Mouse (Mus musculus) midbrain, embryonic 16.5 days (tissue): ENCODE data around the gene S100a10. TPM values are rescaled to one million over a fixed set of nuclear protein-coding genes. Genes with fewer than 3 reads are reported as not detected.

ENCODE experiments used
- ATAC-seq: fragments of 200-750 bp; cut with Nextera tagmentation; 2 replicates; pipeline ENCODE4 v1.8.0; 2017; ENCODE audit warnings: moderate TSS enrichment
- H3K27ac ChIP-seq: fragments of 300-500 bp; sonication (generic); 2 replicates; pipeline ENCODE4 v1.5.1; 2014; ENCODE audit warnings: mild to moderate bottlenecking, low read length, mixed read lengths
- H3K27me3 ChIP-seq: fragments of 300-500 bp; sonication (generic); 2 replicates; pipeline ENCODE4 v1.6.1; 2014; ENCODE audit warnings: low read depth, low read length, mixed read lengths; ENCODE audit not compliant: control insufficient read depth, insufficient read depth
- H3K36me3 ChIP-seq: fragments of 300-500 bp; sonication (generic); 2 replicates; pipeline ENCODE4 v1.6.1; 2014; ENCODE audit warnings: mild to moderate bottlenecking, low read length, moderate library complexity, mixed read lengths; ENCODE audit not compliant: control insufficient read depth, insufficient read depth
- H3K4me1 ChIP-seq: fragments of 300-500 bp; sonication (generic); 2 replicates; pipeline ENCODE4 v1.6.1; 2014; ENCODE audit warnings: mild to moderate bottlenecking, low read length, mixed read lengths; ENCODE audit not compliant: control insufficient read depth, insufficient read depth
- H3K4me2 ChIP-seq: fragments of 300-500 bp; sonication (generic); 2 replicates; pipeline ENCODE4 v1.6.1; 2014; ENCODE audit warnings: mild to moderate bottlenecking, low read length, mixed read lengths
- H3K4me3 ChIP-seq: fragments of 300-500 bp; sonication (generic); 2 replicates; pipeline ENCODE4 v1.5.1; 2014; ENCODE audit warnings: low read depth, mild to moderate bottlenecking, low read length, moderate library complexity, mixed read lengths
- H3K9ac ChIP-seq: fragments of 300-500 bp; sonication (generic); 2 replicates; pipeline ENCODE4 v1.6.1; 2014; ENCODE audit warnings: low read depth, low read length, mixed read lengths
- H3K9me3 ChIP-seq: fragments of 300-500 bp; sonication (generic); replicated peaks from 2 replicates; pipeline ENCODE4 v1.6.1; 2014; ENCODE audit warnings: mild to moderate bottlenecking, low read length, mixed read lengths; ENCODE audit not compliant: control insufficient read depth, poor library complexity, severe bottlenecking
- WGBS: fragments of 180-500 bp; shearing (Covaris S2); extraction: QIAGEN DNeasy Blood & Tissue Kit; methylation state at CpG from one replicate; pipeline ENCODE4 v1.1.7; 2014; 5-methylcytosine and 5-hydroxymethylcytosine counted together
- polyA plus RNA-seq: library from polyadenylated mRNA; unstranded; fragments of >200 nt; fragmentation: Nextera tagmentation; extraction: Ambion mirVana; gene quantifications from 2 replicates; pipeline ENCODE4 v1.2.1, GENCODE M21; 2015

The S100a10 gene
- polyA plus RNA-seq, 1 experiment from 2014 or later = 107 TPM

- Histone ChIP-seq H3K27ac (no peak overlapping the region), H3K9me3 (no peaks in the 10 kb centered on the region), H3K4me2 (no peak overlapping the region), H3K4me1 (peaks cover 3% of the 10 kb centered on the region; the same call in 1 of the 2 replicates), H3K27me3 (no peaks in the 10 kb centered on the region), H3K4me3 (no peak overlapping the region), H3K36me3 (no peaks in the 10 kb centered on the region), H3K9ac (no peak overlapping the region)
- ATAC-seq = no peak
- 93% methylated on average over 2 of the region's 2 CpGs for WGBS
Observed at GRCm38 (mm10) chr3:93517343-93517742, 37.5 kb upstream of the S100a10 start.

DNA sequence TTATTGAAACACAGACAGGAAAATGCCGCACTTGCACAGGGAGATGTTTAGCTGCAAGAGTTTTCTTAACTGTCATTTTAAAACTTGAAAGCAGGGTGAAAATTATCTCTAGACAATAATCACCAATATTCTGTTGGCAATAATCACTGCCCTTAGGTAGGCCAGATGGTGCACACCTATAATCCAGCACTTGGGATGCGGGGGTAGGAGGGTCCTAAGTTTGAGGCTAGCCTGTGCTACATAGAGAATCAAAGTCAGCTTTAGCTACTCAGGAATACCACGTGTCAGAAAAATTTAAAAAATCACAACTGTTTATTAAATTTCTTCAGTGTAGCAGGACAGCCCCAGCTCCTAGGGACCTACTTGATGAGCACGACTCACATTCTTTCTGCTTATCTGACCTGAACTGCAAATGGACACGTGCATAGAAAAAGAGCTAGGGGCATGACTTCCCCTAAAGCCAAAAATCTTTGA, 35.0 kb upstream of the S100a10 start:
- peak; percentile 7; the same call in 1 of the 2 replicates for ATAC-seq
- Histone ChIP-seq H3K36me3 (no peaks in the 10 kb centered on the region), H3K9me3 (no peaks in the 10 kb centered on the region), H3K27ac (no peak overlapping the region), H3K9ac (no peak overlapping the region), H3K27me3 (no peaks in the 10 kb centered on the region), H3K4me1 (peaks cover 3% of the 10 kb centered on the region; the same call in 1 of the 2 replicates), H3K4me2 (peak overlapping the region; percentile 93), H3K4me3 (peak overlapping the region; percentile 54)
- WGBS = 57% methylated on average over 5 of the region's 5 CpGs

DNA sequence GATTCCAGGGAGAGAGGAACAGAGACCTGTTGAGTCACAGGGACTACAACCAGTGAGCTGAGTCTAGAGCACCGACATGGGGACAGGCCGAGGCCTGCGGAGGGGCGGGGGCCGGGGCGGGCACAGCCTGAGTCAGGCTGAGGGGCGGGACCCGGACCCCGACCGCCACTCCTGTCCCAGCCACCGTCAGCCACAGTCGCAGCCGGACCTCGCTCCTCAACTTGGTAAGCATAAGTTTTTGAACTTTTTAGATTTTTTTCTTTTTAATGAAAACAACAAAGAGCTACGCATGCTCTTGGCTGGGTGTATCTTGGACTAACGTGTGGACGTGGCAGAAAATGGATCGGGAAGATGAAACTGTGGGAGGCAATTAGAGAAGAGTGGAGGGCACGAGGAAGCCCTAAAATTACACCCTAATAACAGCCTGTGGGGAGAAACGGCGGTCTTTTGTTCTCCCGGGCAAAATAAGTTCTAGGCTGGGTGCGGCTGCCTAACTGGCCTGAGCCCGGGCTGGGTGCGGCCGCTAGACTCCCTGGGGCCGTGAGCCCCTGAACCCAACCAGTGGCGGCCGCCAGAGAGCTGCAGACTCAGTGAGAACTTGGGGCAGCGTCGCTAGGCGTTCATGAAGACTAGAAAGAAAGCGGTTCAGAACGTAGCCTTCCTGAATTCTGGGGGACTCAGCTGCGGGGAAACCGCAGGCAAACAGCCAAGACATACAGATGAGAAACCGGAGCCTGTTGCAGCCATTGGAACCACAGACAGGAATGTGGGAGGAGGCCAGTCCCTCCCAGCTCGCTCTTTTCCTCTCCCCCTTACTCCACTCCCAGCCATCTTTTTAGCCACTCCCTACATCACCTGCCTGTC, 34.3 kb upstream of the S100a10 start, which contains the start of gene S100a11:
Gene S100a11 (plus strand): TSS at position 159 of the 864 bp plus-strand sequence.
- Histone ChIP-seq H3K4me3 (peak within 1 kb of the TSS; percentile 54), H3K4me1 (peaks cover 3% of the 10 kb centered on the region; the same call in 1 of the 2 replicates), H3K4me2 (peak within 1 kb of the TSS; percentile 93), H3K27ac (no peak within 1 kb of the TSS), H3K9ac (peak within 1 kb of the TSS; percentile 69), H3K9me3 (no peaks in the 10 kb centered on the region), H3K27me3 (no peaks in the 10 kb centered on the region), H3K36me3 (no peaks in the 10 kb centered on the region)
- WGBS = under 1% methylated on average over 38 of the region's 38 CpGs
- peak; percentile 90 for ATAC-seq

GRCm38 (mm10) chr3:93521462-93522057, 33.3 kb upstream of the S100a10 start:
- Histone ChIP-seq H3K27ac (no peak overlapping the region), H3K27me3 (no peaks in the 10 kb centered on the region), H3K4me1 (peaks cover 3% of the 10 kb centered on the region; the same call in 1 of the 2 replicates), H3K4me3 (no peak overlapping the region), H3K4me2 (peak overlapping the region; percentile 93; the same call in 1 of the 2 replicates), H3K9ac (no peak overlapping the region), H3K9me3 (no peaks in the 10 kb centered on the region), H3K36me3 (no peaks in the 10 kb centered on the region)
- WGBS = 87% methylated on average over 8 of the region's 8 CpGs
- no peak for ATAC-seq

GRCm38 (mm10) chr3:93522611-93523010, 32.3 kb upstream of the S100a10 start:
- Histone ChIP-seq H3K27me3 (no peaks in the 10 kb centered on the region), H3K4me2 (no peak overlapping the region), H3K36me3 (no peaks in the 10 kb centered on the region), H3K4me3 (no peak overlapping the region), H3K9ac (no peak overlapping the region), H3K27ac (no peak overlapping the region), H3K4me1 (peaks cover 3% of the 10 kb centered on the region; the same call in 1 of the 2 replicates), H3K9me3 (no peaks in the 10 kb centered on the region)
- 36% methylated on average over 7 of the region's 7 CpGs for WGBS
- no peak for ATAC-seq

DNA sequence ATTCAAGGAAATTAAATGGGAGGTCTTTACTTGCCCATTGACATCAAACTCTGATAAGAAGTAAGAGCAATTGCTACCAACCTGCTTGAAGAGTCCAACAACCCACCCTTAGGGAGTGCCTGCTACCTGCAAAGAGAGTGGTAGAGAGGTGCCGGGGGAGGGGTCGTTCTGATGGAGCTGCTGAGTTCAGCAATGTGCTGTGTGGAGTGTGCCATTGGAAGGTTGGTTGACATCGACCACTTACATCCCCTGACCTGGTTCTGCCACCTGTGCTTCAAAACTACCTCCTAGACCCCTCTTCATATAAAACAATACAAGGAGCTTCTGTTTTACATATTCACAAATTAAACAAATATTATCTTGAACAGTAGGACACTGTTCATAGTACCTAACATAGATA, 27.6 kb upstream of the S100a10 start:
- 94% methylated on average over 3 of the region's 3 CpGs for WGBS
- H3K4me3 ChIP-seq = no peak overlapping the region

GRCm38 (mm10) chr3:93528807-93529206, 26.1 kb upstream of the S100a10 start:
- H3K9ac ChIP-seq = no peak overlapping the region
- no peak overlapping the region for H3K27ac ChIP-seq
- no peaks in the 10 kb centered on the region for H3K9me3 ChIP-seq
- no peaks in the 10 kb centered on the region for H3K4me1 ChIP-seq
- WGBS = 90% methylated on average over 5 of the region's 5 CpGs
- ATAC-seq = no peak
- no peak overlapping the region for H3K4me3 ChIP-seq
- no peaks in the 10 kb centered on the region for H3K27me3 ChIP-seq
- no peaks in the 10 kb centered on the region for H3K36me3 ChIP-seq
- H3K4me2 ChIP-seq = no peak overlapping the region

More for the DNA sequence above, 27.6 kb upstream of the S100a10 start:
- no peaks in the 10 kb centered on the region for H3K4me1 ChIP-seq
- H3K27ac ChIP-seq = no peak overlapping the region
- no peak overlapping the region for H3K4me2 ChIP-seq
- H3K9ac ChIP-seq = no peak overlapping the region
- no peak for ATAC-seq
- H3K9me3 ChIP-seq = no peaks in the 10 kb centered on the region
- H3K36me3 ChIP-seq = no peaks in the 10 kb centered on the region
- no peaks in the 10 kb centered on the region for H3K27me3 ChIP-seq

DNA sequence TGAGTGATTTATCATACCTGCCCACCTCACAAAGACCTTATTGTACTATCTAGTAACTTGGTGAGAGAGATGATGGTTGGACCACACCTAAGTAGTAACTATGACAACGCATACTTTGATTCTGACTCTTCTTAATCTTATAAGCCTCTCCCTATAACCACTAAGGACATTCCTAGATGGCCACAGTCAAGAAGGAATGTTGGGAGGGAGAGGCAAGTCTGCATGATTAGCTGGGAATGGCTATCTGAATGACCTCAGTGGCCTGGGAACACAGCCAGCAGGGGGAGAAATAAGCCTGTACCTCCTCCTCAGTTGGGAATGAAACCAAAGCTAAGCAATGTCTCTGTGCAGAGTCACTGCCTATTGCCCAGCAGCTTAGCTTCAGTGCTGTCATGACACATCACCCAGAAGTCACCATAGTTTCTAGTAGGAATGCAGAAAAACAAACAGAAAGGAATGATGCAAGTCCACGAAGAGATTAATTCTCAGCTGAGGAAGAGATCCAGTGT, 17.8 kb upstream of the S100a10 start:
- no peak overlapping the region for H3K4me2 ChIP-seq

More for the DNA sequence above, 17.8 kb upstream of the S100a10 start:
- Histone ChIP-seq H3K27me3 (no peaks in the 10 kb centered on the region), H3K9ac (no peak overlapping the region), H3K27ac (no peak overlapping the region), H3K36me3 (no peaks in the 10 kb centered on the region), H3K4me3 (no peak overlapping the region), H3K4me1 (no peaks in the 10 kb centered on the region), H3K9me3 (no peaks in the 10 kb centered on the region)
- 50% methylated on average over 2 of the region's 2 CpGs for WGBS
- ATAC-seq = no peak
